Mouse (Mus musculus) CH12.LX (cell line): ENCODE results near the gene Gm44965. TPM values are rescaled to one million over a fixed set of nuclear protein-coding genes. Genes with fewer than 3 reads are reported as not detected.
A peak's percentile ranks its signal among the peaks of the same experiment; 100 is the strongest.

Experiments used
- DNase-seq: peaks from one replicate; pipeline ENCODE4 v3.0.0-alpha.2; 2013; ENCODE audit errors: extremely low read depth
- H3K27ac ChIP-seq: 2 replicates; pipeline ENCODE4 v1.5.1; 2012; ENCODE audit warnings: low read depth, mild to moderate bottlenecking, control low read depth, moderate library complexity; ENCODE audit not compliant: insufficient read depth
- H3K27me3 ChIP-seq: replicated peaks from 2 replicates; pipeline ENCODE3; 2012; ENCODE audit warnings: inconsistent platforms
- H3K36me3 ChIP-seq, 2 experiments: replicated peaks in 1 of 2; 2 replicates each; pipeline versions ENCODE3 to v1.6.1; 2012; ENCODE audit warnings: inconsistent platforms in 1 of 2, low read length in 1 of 2, mild to moderate bottlenecking in 1 of 2, mixed read lengths in 1 of 2, moderate library complexity in 1 of 2; ENCODE audit not compliant: control insufficient read depth in 1 of 2, insufficient read depth in 1 of 2
- H3K4me1 ChIP-seq, 2 experiments: 2 replicates each; pipeline ENCODE4 v1.6.1; 2012; ENCODE audit warnings: inconsistent platforms in 1 of 2, moderate library complexity in 1 of 2; ENCODE audit not compliant: insufficient read depth in 2 of 2, control insufficient read depth in 1 of 2
- H3K4me2 ChIP-seq: 2 replicates; pipeline ENCODE4 v1.6.1; 2012; ENCODE audit warnings: low read depth, mild to moderate bottlenecking, control low read depth; ENCODE audit not compliant: poor library complexity, insufficient read depth, severe bottlenecking
- H3K4me3 ChIP-seq, 3 experiments: fragments of 150-350 bp in 1 of 3; sonication (generic) in 1 of 3; replicated peaks in 1 of 3; 2 replicates each; pipeline versions ENCODE3 to v1.5.1; 2011 to 2012; ENCODE audit warnings: low read depth in 2 of 3, low read length in 2 of 3, mild to moderate bottlenecking in 2 of 3, moderate library complexity in 2 of 3, control low read depth in 1 of 3, improper control_type of control experiment in 1 of 3, inconsistent platforms in 1 of 3, mixed read lengths in 1 of 3; ENCODE audit not compliant: poor library complexity in 1 of 3
- H3K79me2 ChIP-seq: replicated peaks from 2 replicates; pipeline ENCODE4 v1.6.1; 2012; ENCODE audit warnings: mild to moderate bottlenecking, moderate library complexity; ENCODE audit not compliant: control insufficient read depth, poor library complexity, insufficient read depth, severe bottlenecking; ENCODE audit errors: extremely low read depth
- H3K9ac ChIP-seq: 2 replicates; pipeline ENCODE4 v1.6.1; 2012; ENCODE audit warnings: low read depth, mild to moderate bottlenecking, control low read depth, moderate library complexity; ENCODE audit not compliant: insufficient read depth
- H3K9me3 ChIP-seq: replicated peaks from 2 replicates; pipeline ENCODE3; 2012; ENCODE audit warnings: low read length, inconsistent platforms, mixed read lengths
- BHLHE40 ChIP-seq: IDR thresholded peaks from 2 replicates; pipeline ENCODE4 v1.6.1; 2011; ENCODE audit warnings: mild to moderate bottlenecking, low read depth, low read length, improper control_type of control experiment
- CHD1 ChIP-seq: IDR thresholded peaks from 2 replicates; pipeline ENCODE4 v1.6.1; 2012; ENCODE audit warnings: low read depth, low read length, improper control_type of control experiment, inconsistent platforms
- CTCF ChIP-seq, 2 experiments: IDR thresholded peaks in 1 of 2; conservative IDR thresholded peaks in 1 of 2; 2 replicates each; pipeline ENCODE4 v1.5.1; 2011 to 2012; ENCODE audit warnings: low read depth in 2 of 2, low read length in 2 of 2, improper control_type of control experiment in 1 of 2, inconsistent platforms in 1 of 2, mild to moderate bottlenecking in 1 of 2, moderate library complexity in 1 of 2
- E2F4 ChIP-seq: IDR thresholded peaks from 2 replicates; pipeline ENCODE4 v1.6.1; 2011; ENCODE audit warnings: low read depth, low read length, improper control_type of control experiment; ENCODE audit not compliant: insufficient replicate concordance
- GABPA ChIP-seq: IDR thresholded peaks from 2 replicates; pipeline ENCODE4 v1.6.1; 2012; ENCODE audit warnings: low read depth, low read length, improper control_type of control experiment, inconsistent platforms; ENCODE audit not compliant: insufficient replicate concordance
- HCFC1 ChIP-seq: IDR thresholded peaks from 2 replicates; pipeline ENCODE4 v1.6.1; 2012; ENCODE audit warnings: low read depth, mild to moderate bottlenecking, inconsistent platforms, low read length, improper control_type of control experiment
- JUN ChIP-seq: IDR thresholded peaks from 2 replicates; pipeline ENCODE4 v1.6.1; 2011; ENCODE audit warnings: low read depth, mild to moderate bottlenecking, low read length, improper control_type of control experiment, moderate library complexity; ENCODE audit not compliant: insufficient read depth
- MAFK ChIP-seq: IDR thresholded peaks from 2 replicates; pipeline ENCODE4 v1.6.1; 2011; ENCODE audit warnings: low read length, improper control_type of control experiment; ENCODE audit not compliant: insufficient replicate concordance
- MAX ChIP-seq: IDR thresholded peaks from 2 replicates; pipeline ENCODE4 v1.6.1; 2011; ENCODE audit warnings: low read length, improper control_type of control experiment
- MEF2A ChIP-seq: IDR thresholded peaks from 2 replicates; pipeline ENCODE4 v1.6.1; 2014; ENCODE audit warnings: low read depth, mild to moderate bottlenecking, inconsistent platforms, low read length, improper control_type of control experiment, borderline replicate concordance
- POLR2AphosphoS2 ChIP-seq: IDR thresholded peaks from 2 replicates; pipeline ENCODE4 v1.6.1; 2011; ENCODE audit warnings: low read depth, low read length, improper control_type of control experiment
- RCOR1 ChIP-seq: conservative IDR thresholded peaks from 2 replicates; pipeline ENCODE4 v1.6.1; 2012; ENCODE audit warnings: low read depth, mild to moderate bottlenecking, inconsistent platforms, low read length, improper control_type of control experiment
- SIN3A ChIP-seq: IDR thresholded peaks from 2 replicates; pipeline ENCODE4 v1.6.1; 2012; ENCODE audit warnings: low read length, improper control_type of control experiment, inconsistent platforms
- TBP ChIP-seq: conservative IDR thresholded peaks from 2 replicates; pipeline ENCODE4 v1.6.1; 2011; ENCODE audit warnings: low read depth, low read length, improper control_type of control experiment
- UBTF ChIP-seq: IDR thresholded peaks from 2 replicates; pipeline ENCODE4 v1.6.1; 2012; ENCODE audit warnings: low read depth, mild to moderate bottlenecking, inconsistent platforms, low read length, improper control_type of control experiment, moderate library complexity
- USF1 ChIP-seq: IDR thresholded peaks from 2 replicates; pipeline ENCODE4 v1.6.1; 2014; ENCODE audit warnings: low read depth, mild to moderate bottlenecking, inconsistent platforms, low read length, improper control_type of control experiment
- USF2 ChIP-seq: conservative IDR thresholded peaks from 2 replicates; pipeline ENCODE4 v1.6.1; 2011; ENCODE audit warnings: low read depth, low read length, improper control_type of control experiment
- ZC3H11A ChIP-seq: IDR thresholded peaks from 2 replicates; pipeline ENCODE4 v1.6.1; 2012; ENCODE audit warnings: low read depth, mild to moderate bottlenecking, inconsistent platforms, low read length, improper control_type of control experiment
- ZKSCAN1 ChIP-seq: IDR thresholded peaks from 2 replicates; pipeline ENCODE4 v1.6.1; 2012; ENCODE audit warnings: low read depth, inconsistent platforms, low read length, improper control_type of control experiment, borderline replicate concordance
- ZNF384 ChIP-seq: IDR thresholded peaks from 2 replicates; pipeline ENCODE4 v1.6.1; 2012; ENCODE audit warnings: low read depth, low read length, improper control_type of control experiment, inconsistent platforms
- dilution Hi-C: fragments of 300-500 bp; cut with MboI; formaldehyde crosslinking; loops from 2 replicates; pipeline ENCODE4 v1.14.3; 2020; ENCODE audit warnings: low sequenced_read_pairs; ENCODE audit not compliant: extremely low pct_unique_long_range_greater_than_20kb, extremely low pct_ligation_motif_present
- in situ Hi-C: fragments of 300-500 bp; cut with MboI; formaldehyde crosslinking; loops from 3 replicates; pipeline ENCODE4 v1.14.3; 2019; ENCODE audit warnings: low sequenced_read_pairs, low pct_ligation_motif_present, low pct_unique_long_range_greater_than_20kb, mixed read lengths
- polyA plus RNA-seq: library from polyadenylated mRNA; unstranded; fragments of >175 nt; gene quantifications from 2 replicates; pipeline ENCODE4 v1.2.1, GENCODE M21; 2012; ENCODE audit warnings: low read depth; ENCODE audit not compliant: insufficient read length
- total RNA-seq, 2 experiments: library from RNA; depleted of rRNA; stranded (reverse); fragments of 300-350 nt in 1 of 2; fragments of >200 nt in 1 of 2; gene quantifications; 2 replicates each; pipeline ENCODE4 v1.2.3; 2012 to 2014

Gm44965 gene
- total and polyA plus RNA-seq, 3 experiments = not detected

- TF ChIP-seq POLR2AphosphoS2 = no peak; the same call in 1 of the 2 replicates
- TF ChIP-seq SIN3A = peak; percentile 75
- no peak for TF ChIP-seq RCOR1
- TF ChIP-seq UBTF = no peak
- no peak for TF ChIP-seq CHD1
- no peak for TF ChIP-seq E2F4
- TF ChIP-seq BHLHE40 = no peak
- no peak; the same call in 1 of the 2 replicates for TF ChIP-seq HCFC1
- no peak for TF ChIP-seq JUN
- TF ChIP-seq CTCF (conservative IDR thresholded peaks at IDR 0.05 in 1 of 2, IDR thresholded peaks at IDR 0.05 in 1 of 2; ENCODE audit: low read depth in 2 of 2, low read length in 2 of 2) = no peak
- TF ChIP-seq ZKSCAN1 = no peak
- TF ChIP-seq MAFK = no peak
- no peak for TF ChIP-seq MEF2A
- no peak for TF ChIP-seq USF2
- no peak for TF ChIP-seq ZC3H11A
- peak; percentile 80 for TF ChIP-seq TBP
- TF ChIP-seq ZNF384 = no peak
Observed at GRCm38 (mm10) chr6:48554280-48555103, 39.2 kb upstream of the Gm44965 start, which contains the start of gene Lrrc61 (continued).

- DNase-seq = peak; percentile 65
- Histone ChIP-seq H3K4me1 (peaks cover 4 to 14% of the 10 kb centered on the region in 2 experiments), H3K79me2 (no peaks in the 10 kb centered on the region), H3K4me3 (peak overlapping the region; percentile 63 to 87 (median 63)), H3K27me3 (peaks cover 23% of the 10 kb centered on the region), H3K9me3 (no peaks in the 10 kb centered on the region), H3K36me3 (peaks cover 0 to 13% of the 10 kb centered on the region in 2 experiments)
- dilution Hi-C loops (no loop called here), in situ Hi-C loops (loop anchor here (5.0 kb wide), 1 partner anchor 72 kb away; the partner anchor contains the start of gene AI854703)
- no peak for TF ChIP-seq POLR2AphosphoS2
- TF ChIP-seq GABPA = no peak
- peak; percentile 74 for TF ChIP-seq HCFC1
- no peak for TF ChIP-seq USF1
- no peak for TF ChIP-seq MAX
- TF ChIP-seq, all 38 proteins: peak for 1
- H3K9ac ChIP-seq = peak overlapping the region; percentile 76
- H3K27ac ChIP-seq = peak overlapping the region; percentile 45; the same call in 1 of the 2 replicates
- H3K4me2 ChIP-seq = peak overlapping the region; percentile 77
Observed at GRCm38 (mm10) chr6:48555104-48555890, 38.4 kb upstream of the Gm44965 start.
